ENCODE assay signal across 13 mouse cellular contexts in the genomic region with DNA sequence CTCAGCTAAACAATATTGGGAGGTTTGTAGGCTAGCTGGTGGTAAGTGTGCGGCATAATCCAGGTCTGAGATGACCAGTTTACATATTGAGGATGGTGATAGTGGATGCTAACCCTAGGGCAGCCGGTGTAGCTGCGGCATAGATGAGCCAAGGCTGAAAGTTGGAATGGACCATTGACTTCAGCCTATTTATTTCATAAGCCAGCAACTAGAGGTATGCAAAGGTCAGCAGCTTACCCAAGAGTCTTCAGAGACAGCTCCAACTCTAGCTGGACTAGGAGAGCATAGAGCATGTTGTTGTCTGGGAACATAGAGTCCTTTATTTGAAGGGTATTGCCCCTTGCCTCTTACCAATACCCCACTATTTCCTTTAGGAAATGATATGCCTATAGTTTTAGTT. TPM values are rescaled to one million over a fixed set of nuclear protein-coding genes. Genes with fewer than 3 reads are reported as not detected.
"Had no signal": no experiment of that assay in that cellular context is flagged by ENCODE, and none has a peak within 500 bp of the region (broad histone marks: within the 10 kb centered on the region; RNA-seq: fewer than 3 reads in every experiment).

No protein-coding gene starts in this region.

- H3K4me2 ChIP-seq: intestine, embryonic 15.5 days; midbrain, embryonic 11.5 days had no signal

- H3K9ac ChIP-seq: intestine, embryonic 15.5 days; liver, embryonic 14.5 days had no signal

- ATAC-seq: intestine, embryonic 15.5 days had no signal

- H3K27me3 ChIP-seq: intestine, embryonic 15.5 days had no signal

- DNase-seq: layer of hippocampus, postnatal 36 days; lung, adult 2 months; lung, postnatal 14 days; lung, postnatal 4 days; midbrain, embryonic 14.5 days; thymus, adult 18-20 months; thymus, postnatal 36 days had no signal

- H3K4me1 ChIP-seq: intestine, embryonic 15.5 days had no signal

- H3K36me3 ChIP-seq: intestine, embryonic 15.5 days had no signal

- H3K9me3 ChIP-seq: intestine, embryonic 15.5 days had no signal

- H3K27ac ChIP-seq: intestine, embryonic 15.5 days; left cerebral cortex, adult 2 months; liver, embryonic 14.5 days had no signal

- H3K4me3 ChIP-seq: intestine, embryonic 15.5 days; left cerebral cortex, adult 2 months had no signal

RNA-seq across cellular contexts. Expression of a gene that starts 21.4 kb away (rescaled TPM):
- polyA plus RNA-seq: intestine, embryonic 15.5 days; small intestine, adult 2 months; spleen, adult 2 months had no signal
